Comparison of ENCODE assay signal across 22 mouse cellular contexts in the genomic region with DNA sequence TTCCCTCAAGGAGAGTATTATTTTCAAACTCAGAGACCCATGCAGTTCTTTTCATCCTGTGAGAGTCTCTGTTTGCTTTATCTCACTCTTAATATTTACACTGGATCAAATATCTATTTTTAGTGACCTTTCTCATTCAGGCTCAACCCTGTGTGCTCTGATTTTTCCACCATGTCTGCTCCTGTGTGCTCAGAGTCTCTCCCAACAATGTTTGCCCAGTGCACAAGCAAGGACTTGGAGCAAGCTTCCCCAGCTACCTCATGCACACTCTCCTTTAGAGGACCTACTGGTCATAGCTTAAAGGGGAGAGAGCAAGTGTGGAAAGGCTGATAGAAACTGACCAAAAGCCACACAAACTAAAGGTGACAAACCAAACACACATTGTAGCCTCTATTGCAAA. TPM values are rescaled to one million over a fixed set of nuclear protein-coding genes. Genes with fewer than 3 reads are reported as not detected.
DNase-seq lines count a peak whose midpoint lies in the region; ATAC-seq and TF ChIP-seq lines count a peak whose summit lies in the region.
"Had no signal": no experiment of that assay in that cellular context is flagged by ENCODE, and none has a peak within 500 bp of the region (broad histone marks: within the 10 kb centered on the region; RNA-seq: fewer than 3 reads in every experiment).

No protein-coding gene starts in this region.

- H3K4me3 ChIP-seq in heart, embryonic 10.5 days = no peak overlapping the region
- no peak overlapping the region for H3K4me3 ChIP-seq in intestine, embryonic 14.5 days (ENCODE audit: low read depth, low read length)
- no peak overlapping the region for H3K4me3 ChIP-seq in intestine, embryonic 16.5 days (ENCODE audit: low read length)
- H3K4me3 ChIP-seq in liver, embryonic 16.5 days (ENCODE audit: low read depth, low read length) = no peak overlapping the region
- H3K4me3 ChIP-seq in liver, postnatal 0 days (ENCODE audit: low read depth, low read length) = no peak overlapping the region
- H3K4me3 ChIP-seq in stomach, embryonic 14.5 days (ENCODE audit: low read depth, low read length) = no peak overlapping the region
- H3K4me3 ChIP-seq in stomach, postnatal 0 days (ENCODE audit: low read depth, low read length) = no peak overlapping the region
- H3K4me3 ChIP-seq: forebrain, embryonic 10.5 days; forebrain, embryonic 13.5 days; gastrocnemius, adult 2 months; hindbrain, embryonic 12.5 days; hindbrain, embryonic 15.5 days had no signal

- no peak for TF ChIP-seq CTCF in liver, postnatal 0 days (IDR thresholded peaks at IDR 0.05; ENCODE audit: low read depth)
- TF ChIP-seq CTCF in stomach, postnatal 0 days (IDR thresholded peaks at IDR 0.05; ENCODE audit: low read depth) = no peak

- H3K9ac ChIP-seq in intestine, embryonic 14.5 days (ENCODE audit: low read length) = no peak overlapping the region
- H3K9ac ChIP-seq in intestine, embryonic 16.5 days (ENCODE audit: low read depth, low read length) = no peak overlapping the region
- no peak overlapping the region for H3K9ac ChIP-seq in liver, embryonic 16.5 days (ENCODE audit: low read depth, low read length)
- H3K9ac ChIP-seq in liver, postnatal 0 days (replicated peaks) = no peak overlapping the region
- no peak overlapping the region for H3K9ac ChIP-seq in stomach, embryonic 14.5 days (replicated peaks; ENCODE audit: low read depth, low read length)
- no peak overlapping the region for H3K9ac ChIP-seq in stomach, postnatal 0 days (ENCODE audit: low read length)
- H3K9ac ChIP-seq: forebrain, embryonic 13.5 days; hindbrain, embryonic 12.5 days; hindbrain, embryonic 15.5 days had no signal

- no peaks in the 10 kb centered on the region for H3K36me3 ChIP-seq in heart, embryonic 10.5 days
- H3K36me3 ChIP-seq in intestine, embryonic 14.5 days (ENCODE audit: control insufficient read depth, insufficient read depth, low read length) = no peaks in the 10 kb centered on the region
- H3K36me3 ChIP-seq in intestine, embryonic 16.5 days (ENCODE audit: control insufficient read depth, insufficient read depth, low read length) = no peaks in the 10 kb centered on the region
- H3K36me3 ChIP-seq in liver, embryonic 16.5 days (ENCODE audit: control insufficient read depth, insufficient read depth) = no peaks in the 10 kb centered on the region
- H3K36me3 ChIP-seq in liver, postnatal 0 days (replicated peaks; ENCODE audit: insufficient read depth, low read length) = no peaks in the 10 kb centered on the region
- no peaks in the 10 kb centered on the region for H3K36me3 ChIP-seq in stomach, embryonic 14.5 days (ENCODE audit: control insufficient read depth, insufficient read depth, low read length)
- no peaks in the 10 kb centered on the region for H3K36me3 ChIP-seq in stomach, postnatal 0 days (ENCODE audit: control insufficient read depth, insufficient read depth, low read length)
- H3K36me3 ChIP-seq: forebrain, embryonic 10.5 days; hindbrain, embryonic 12.5 days; hindbrain, embryonic 15.5 days had no signal

- TF ChIP-seq EP300 in liver, postnatal 0 days (IDR thresholded peaks at IDR 0.05; ENCODE audit: low read depth) = no peak
- TF ChIP-seq EP300 in stomach, postnatal 0 days (optimal IDR thresholded peaks at IDR 0.05) = no peak

- DNase-seq in heart, embryonic 10.5 days (ENCODE audit: low spot score) = no peak
- no peak for DNase-seq in heart, adult 9 months (ENCODE audit: low spot score in 2 of 2)
- no peak for DNase-seq in intestine, embryonic 14.5 days (ENCODE audit: low spot score)
- no peak for DNase-seq in liver, postnatal 0 days
- DNase-seq in stomach, postnatal 0 days (ENCODE audit: low spot score) = no peak
- DNase-seq: adrenal gland, postnatal 10 days; adrenal gland, postnatal 36 days; cerebellum, adult 18-20 months; cerebellum, adult 9-10 months; cerebellum, postnatal 14 days; gastrocnemius, adult 2 months; gastrocnemius, postnatal 14 days; heart, adult 11 months; heart, postnatal 14 days had no signal

- H3K27ac ChIP-seq in heart, embryonic 10.5 days = 0 out of 2 replicates have a peak overlapping the region, but pooled peaks have one; percentile 16
- 0 out of 2 replicates have a peak overlapping the region, but pooled peaks have one; percentile 33 for H3K27ac ChIP-seq in intestine, embryonic 14.5 days (ENCODE audit: low read depth)
- H3K27ac ChIP-seq in intestine, embryonic 16.5 days (ENCODE audit: low read length) = no peak overlapping the region
- no peak overlapping the region for H3K27ac ChIP-seq in liver, embryonic 16.5 days (ENCODE audit: low read length)
- H3K27ac ChIP-seq in liver, postnatal 0 days (ENCODE audit: low read depth) = no peak overlapping the region
- peak overlapping the region; percentile 62; the same call in 1 of the 2 replicates for H3K27ac ChIP-seq in stomach, embryonic 14.5 days (ENCODE audit: low read length)
- H3K27ac ChIP-seq in stomach, postnatal 0 days (replicated peaks) = no peak overlapping the region
- H3K27ac ChIP-seq: forebrain, embryonic 10.5 days; gastrocnemius, adult 2 months; hindbrain, embryonic 12.5 days; hindbrain, embryonic 15.5 days had no signal

- no peaks in the 10 kb centered on the region for H3K27me3 ChIP-seq in heart, embryonic 10.5 days (ENCODE audit: insufficient read depth, poor library complexity, severe bottlenecking)
- no peaks in the 10 kb centered on the region for H3K27me3 ChIP-seq in intestine, embryonic 14.5 days (replicated peaks; ENCODE audit: control insufficient read depth, insufficient read depth, low read length)
- H3K27me3 ChIP-seq in intestine, embryonic 16.5 days (replicated peaks; ENCODE audit: control insufficient read depth, insufficient read depth, low read length) = no peaks in the 10 kb centered on the region
- no peaks in the 10 kb centered on the region for H3K27me3 ChIP-seq in liver, embryonic 16.5 days (ENCODE audit: control insufficient read depth, insufficient read depth, low read depth, low read length)
- no peaks in the 10 kb centered on the region for H3K27me3 ChIP-seq in liver, postnatal 0 days (ENCODE audit: insufficient read depth, low read length)
- no peaks in the 10 kb centered on the region for H3K27me3 ChIP-seq in stomach, embryonic 14.5 days (ENCODE audit: control insufficient read depth, insufficient read depth, low read length)
- no peaks in the 10 kb centered on the region for H3K27me3 ChIP-seq in stomach, postnatal 0 days (ENCODE audit: control insufficient read depth, insufficient read depth, low read length)
- H3K27me3 ChIP-seq: forebrain, embryonic 13.5 days; hindbrain, embryonic 12.5 days; hindbrain, embryonic 15.5 days had no signal

- ATAC-seq in intestine, embryonic 14.5 days (replicated peaks; ENCODE audit: low FRiP score, low TSS enrichment, low read depth) = no peak
- ATAC-seq in intestine, embryonic 16.5 days = no peak
- peak; percentile 37; the same call in 1 of the 2 replicates for ATAC-seq in liver, embryonic 16.5 days (ENCODE audit: low read depth)
- no peak for ATAC-seq in liver, postnatal 0 days
- ATAC-seq in stomach, embryonic 14.5 days (ENCODE audit: insufficient number of reproducible peaks, insufficient read depth, low FRiP score, low read depth) = peak; percentile 84
- ATAC-seq in stomach, postnatal 0 days (ENCODE audit: low FRiP score, low TSS enrichment) = no peak
- ATAC-seq: activated CD4-positive, CD25-positive, alpha-beta regulatory T cell, adult 4 months had no signal

- H3K9me3 ChIP-seq in heart, embryonic 10.5 days = no peaks in the 10 kb centered on the region
- no peaks in the 10 kb centered on the region for H3K9me3 ChIP-seq in intestine, embryonic 14.5 days (ENCODE audit: control insufficient read depth, low read length)
- no peaks in the 10 kb centered on the region for H3K9me3 ChIP-seq in intestine, embryonic 16.5 days (ENCODE audit: control insufficient read depth, low read length)
- no peaks in the 10 kb centered on the region for H3K9me3 ChIP-seq in liver, embryonic 16.5 days (replicated peaks; ENCODE audit: control insufficient read depth, low read length)
- H3K9me3 ChIP-seq in liver, postnatal 0 days (ENCODE audit: low read length) = no peaks in the 10 kb centered on the region
- no peaks in the 10 kb centered on the region for H3K9me3 ChIP-seq in stomach, embryonic 14.5 days (ENCODE audit: control insufficient read depth, low read depth, low read length)
- no peaks in the 10 kb centered on the region for H3K9me3 ChIP-seq in stomach, postnatal 0 days (ENCODE audit: control insufficient read depth, low read length)
- H3K9me3 ChIP-seq: forebrain, embryonic 10.5 days; forebrain, embryonic 13.5 days; hindbrain, embryonic 12.5 days; hindbrain, embryonic 15.5 days had no signal

- H3K4me2 ChIP-seq in intestine, embryonic 14.5 days (ENCODE audit: low read length) = no peak overlapping the region
- H3K4me2 ChIP-seq in intestine, embryonic 16.5 days (ENCODE audit: low read depth, low read length) = no peak overlapping the region
- no peak overlapping the region for H3K4me2 ChIP-seq in liver, embryonic 16.5 days (ENCODE audit: low read depth, low read length)
- H3K4me2 ChIP-seq in liver, postnatal 0 days (ENCODE audit: low read depth, low read length) = no peak overlapping the region
- no peak overlapping the region for H3K4me2 ChIP-seq in stomach, embryonic 14.5 days (replicated peaks; ENCODE audit: low read depth, low read length)
- H3K4me2 ChIP-seq in stomach, postnatal 0 days (replicated peaks; ENCODE audit: low read depth) = no peak overlapping the region
- H3K4me2 ChIP-seq: forebrain, embryonic 13.5 days; hindbrain, embryonic 12.5 days; hindbrain, embryonic 15.5 days had no signal

- H3K4me1 ChIP-seq in heart, embryonic 10.5 days = peaks cover 4% of the 10 kb centered on the region; the same call in 1 of the 2 replicates
- peaks cover 19% of the 10 kb centered on the region; the same call in 1 of the 2 replicates for H3K4me1 ChIP-seq in intestine, embryonic 14.5 days (replicated peaks; ENCODE audit: control insufficient read depth, insufficient read depth, low read length)
- 0 out of 2 replicates have a peak, but pooled peaks cover 2% of the 10 kb centered on the region for H3K4me1 ChIP-seq in intestine, embryonic 16.5 days (ENCODE audit: control insufficient read depth, insufficient read depth, low read length)
- H3K4me1 ChIP-seq in liver, embryonic 16.5 days (ENCODE audit: control insufficient read depth, low read depth, low read length) = no peaks in the 10 kb centered on the region
- H3K4me1 ChIP-seq in liver, postnatal 0 days (ENCODE audit: insufficient read depth) = peaks cover 5% of the 10 kb centered on the region; the same call in 1 of the 2 replicates
- H3K4me1 ChIP-seq in stomach, embryonic 14.5 days (ENCODE audit: control insufficient read depth, insufficient read depth, low read length) = peaks cover 4% of the 10 kb centered on the region; the same call in 1 of the 2 replicates
- no peaks in the 10 kb centered on the region for H3K4me1 ChIP-seq in stomach, postnatal 0 days (replicated peaks; ENCODE audit: control insufficient read depth, insufficient read depth)

RNA-seq across cellular contexts. Expression of a gene that starts 26.0 kb away (rescaled TPM):
- polyA plus RNA-seq in heart, embryonic 10.5 days (2016; fragmentation: Nextera tagmentation; extraction: Ambion mirVana) = 7.7 and 8.8 TPM in 2 replicates
- 6.7 and 8.4 TPM in 2 replicates for polyA plus RNA-seq in intestine, embryonic 14.5 days (2014; fragmentation: Nextera tagmentation; extraction: Ambion mirVana)
- 2.4 and 3.2 TPM in 2 replicates for polyA plus RNA-seq in intestine, embryonic 16.5 days (2015; fragmentation: Nextera tagmentation; extraction: Ambion mirVana)
- 1.4 and 1.5 TPM in 2 replicates for polyA plus RNA-seq in liver, embryonic 16.5 days (2015; fragmentation: Nextera tagmentation; extraction: Ambion mirVana)
- polyA plus RNA-seq in liver, postnatal 0 days (2015; fragmentation: Nextera tagmentation; extraction: Ambion mirVana) = 2.7 and 4.3 TPM in 2 replicates
- polyA plus RNA-seq in stomach, embryonic 14.5 days (2014; fragmentation: Nextera tagmentation; extraction: Ambion mirVana) = 8.4 and 10.0 TPM in 2 replicates
- 1.9 TPM in 2 replicates for polyA plus RNA-seq in stomach, postnatal 0 days (2015; fragmentation: Nextera tagmentation; extraction: Ambion mirVana)

Comparison
In these comparisons a context has a peak if more than half of its experiments do, and no peak if none do; other contexts are left out.
1. H3K27ac ChIP-seq: peak in heart, embryonic 10.5 days (single experiment), intestine, embryonic 14.5 days (single experiment) and stomach, embryonic 14.5 days (single experiment); none in intestine, embryonic 16.5 days (single experiment), liver, embryonic 16.5 days (single experiment), liver, postnatal 0 days (single experiment) and stomach, postnatal 0 days (single experiment).
2. ATAC-seq: peak in liver, embryonic 16.5 days (single experiment) and stomach, embryonic 14.5 days (single experiment); none in intestine, embryonic 14.5 days (single experiment), intestine, embryonic 16.5 days (single experiment), liver, postnatal 0 days (single experiment) and stomach, postnatal 0 days (single experiment).